Mouse (Mus musculus) gastrocnemius, postnatal 14 days (tissue): Measurements from ENCODE around the gene Tsen2. TPM values are rescaled to one million over a fixed set of nuclear protein-coding genes. Genes with fewer than 3 reads are reported as not detected.

Experiments used
- DNase-seq: peaks from one replicate; pipeline ENCODE4 v3.0.0; 2021; ENCODE audit warnings: mixed read lengths
- intact Hi-C: fragments of 180-260 bp; cut with DNase I; formaldehyde crosslinking; loops from one replicate; pipeline ENCODE4 v1.15.1; 2025; ENCODE audit warnings: low total_unique reads
- total RNA-seq, 2 experiments: library from RNA; stranded (reverse); gene quantifications; 2 replicates each; pipeline ENCODE4 v1.2.3; 2021

Tsen2 gene
- total RNA-seq, 2 experiments from 2014 or later, result 6.0 to 7.4 TPM

DNA sequence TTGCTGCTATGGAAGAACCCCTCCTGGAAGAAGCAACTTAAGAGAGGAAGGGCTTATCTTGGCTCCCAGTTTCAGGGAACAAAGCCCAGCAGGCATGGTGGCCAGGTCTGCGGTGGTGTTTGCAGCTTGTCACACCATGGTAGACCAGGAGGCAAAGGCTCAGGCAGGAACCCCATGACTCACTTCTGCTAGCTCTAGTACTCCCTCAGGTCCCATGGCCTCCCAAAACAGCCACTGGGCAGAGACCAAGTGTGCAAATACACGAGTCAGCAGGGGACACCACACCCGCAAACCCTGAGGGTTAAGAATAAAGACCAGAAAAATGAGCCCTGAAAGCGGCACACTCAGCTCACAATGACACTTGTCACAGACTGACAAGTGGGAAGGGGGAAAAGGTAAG, 8.3 kb upstream of the Tsen2 start:
- DNase-seq, result no peak
- intact Hi-C loops, result loop anchor here (5.0 to 10.0 kb wide), 2 partner anchors 271 to 309 kb away; partner anchors contain the start of gene Gm17482

DNA sequence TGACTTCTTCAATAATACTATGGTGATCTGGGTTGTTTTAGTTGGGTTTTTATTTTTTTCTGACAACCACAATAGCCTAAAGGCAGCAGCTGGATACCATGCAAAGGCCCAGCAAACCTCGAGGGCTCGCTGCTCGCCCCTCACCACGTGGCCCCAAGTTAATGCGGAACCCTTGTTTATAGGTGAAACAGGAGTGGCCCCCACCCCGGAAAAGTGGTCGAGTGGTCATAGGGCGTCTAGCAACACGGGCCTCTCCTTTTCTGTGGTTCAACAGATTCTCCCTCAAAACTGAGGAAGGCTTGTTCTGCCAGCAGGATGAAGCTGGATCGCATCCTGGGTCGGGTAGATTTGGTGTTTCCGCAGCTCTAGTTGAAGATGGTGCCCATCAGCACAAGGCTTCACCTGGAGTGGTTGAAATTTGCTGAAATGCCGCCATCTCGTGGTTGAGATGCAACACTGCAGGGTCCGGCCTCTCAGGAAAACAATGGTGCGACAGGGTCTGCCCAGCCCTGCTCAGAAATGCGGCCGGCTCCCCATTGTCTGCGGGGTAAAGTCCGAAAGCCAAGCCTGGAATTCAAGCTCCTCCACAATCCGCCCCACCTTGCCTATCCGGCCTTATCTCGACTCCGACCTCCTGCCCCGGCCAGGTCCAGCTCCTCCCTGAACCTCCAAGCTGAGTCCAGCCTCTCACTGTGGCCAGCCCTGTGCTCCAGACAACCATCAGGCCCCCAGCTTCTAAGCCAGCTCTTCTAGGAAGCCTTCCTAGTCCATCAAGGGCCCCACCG, 5.6 kb upstream of the Tsen2 start:
- intact Hi-C loops, result loop anchor here (5.0 to 10.0 kb wide), 2 partner anchors 274 to 312 kb away; partner anchors contain the start of gene Gm17482
- peak; percentile 77 for DNase-seq

DNA sequence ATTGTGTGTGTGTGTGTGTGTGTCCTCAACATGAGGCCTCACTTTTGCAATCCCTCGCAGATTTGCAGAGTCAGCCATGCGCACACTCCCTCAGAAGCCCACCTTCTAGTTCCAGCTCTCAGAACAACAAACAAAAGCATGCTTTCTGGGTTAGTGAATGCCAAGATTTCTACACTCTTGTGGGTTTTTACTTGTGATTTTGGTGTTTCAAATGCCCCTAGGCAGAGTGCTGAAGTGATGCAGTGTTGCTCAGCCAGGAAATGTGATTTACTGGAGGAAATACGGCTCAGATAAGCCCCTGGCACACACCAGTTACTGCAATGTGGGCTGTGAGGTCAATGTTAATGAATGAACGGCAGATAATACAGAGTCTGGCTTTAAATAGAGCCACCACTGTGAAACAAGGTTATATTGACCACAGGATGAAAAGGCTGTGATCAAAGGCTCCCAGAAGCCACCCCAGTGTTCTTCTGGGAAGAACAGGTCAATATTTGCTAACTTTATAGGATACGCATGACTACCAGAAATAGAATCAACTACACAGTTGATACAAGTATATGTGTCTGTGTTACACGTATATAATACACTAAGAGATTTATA, 2.7 kb upstream of the Tsen2 start:
- intact Hi-C loops, result no loop called here
- no peak for DNase-seq

DNA sequence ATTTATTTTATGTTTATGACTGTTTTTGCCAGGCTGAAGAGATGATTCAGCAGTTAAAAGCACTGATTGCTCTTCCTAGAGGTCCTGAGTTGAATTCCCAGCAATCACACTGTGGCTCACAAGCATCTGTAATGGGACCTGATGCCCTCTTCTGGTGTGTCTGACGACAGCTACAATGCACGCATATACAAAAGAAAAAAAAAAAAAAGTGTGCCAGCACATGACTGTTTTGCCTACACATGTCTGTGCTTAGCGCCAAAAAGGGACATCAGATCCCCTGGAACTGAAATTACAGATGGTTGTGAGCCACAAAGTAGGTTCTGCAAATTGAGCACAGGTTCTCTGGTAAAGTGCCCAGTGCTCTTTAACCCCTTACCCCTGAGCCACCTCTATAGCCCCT, 2.1 kb upstream of the Tsen2 start:
- intact Hi-C loops, result no loop called here

DNA sequence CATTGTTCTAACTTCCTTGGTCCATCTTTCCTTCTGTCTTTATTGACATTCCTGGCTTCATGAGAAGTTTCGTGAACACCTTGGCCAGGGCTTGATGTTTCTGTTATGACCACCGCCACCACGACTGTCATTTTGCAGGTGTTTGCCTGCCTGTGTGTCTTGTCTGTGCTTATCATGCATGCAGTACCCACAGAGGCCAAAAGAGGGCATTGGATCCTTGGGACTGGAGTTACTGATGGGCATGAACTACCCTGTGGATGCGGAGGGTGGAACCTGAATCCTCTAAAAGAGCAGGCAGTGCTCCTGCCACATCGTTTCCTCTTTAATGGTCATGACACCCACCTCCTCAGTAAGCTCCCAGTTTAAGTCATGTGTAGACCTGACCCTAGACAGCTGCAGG, 1.8 kb downstream of the Tsen2 start:
- peak; percentile 51 for DNase-seq
- intact Hi-C loops, result no loop called here

More for the DNA sequence above, 2.1 kb upstream of the Tsen2 start:
- no peak for DNase-seq

DNA sequence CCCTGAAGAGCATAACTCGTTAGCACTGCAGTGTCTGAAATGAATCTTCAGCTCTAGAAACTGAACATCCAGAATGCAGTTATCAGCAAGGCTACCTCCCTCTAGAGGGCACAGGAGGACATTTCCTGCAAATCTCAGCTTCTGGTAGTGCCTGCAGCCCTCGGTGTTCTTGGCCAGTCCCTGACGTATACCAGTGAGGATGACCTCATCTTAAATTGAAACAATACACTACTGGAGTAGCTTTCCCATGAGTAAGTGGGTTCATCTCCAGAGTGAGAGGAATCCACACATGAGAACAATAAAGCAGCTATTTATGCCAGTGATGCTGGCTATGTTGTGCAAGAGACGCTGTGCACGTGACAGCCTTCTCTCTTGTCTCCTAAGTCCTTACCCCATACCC, 11.0 kb downstream of the Tsen2 start:
- intact Hi-C loops, result no loop called here
- no peak for DNase-seq

DNA sequence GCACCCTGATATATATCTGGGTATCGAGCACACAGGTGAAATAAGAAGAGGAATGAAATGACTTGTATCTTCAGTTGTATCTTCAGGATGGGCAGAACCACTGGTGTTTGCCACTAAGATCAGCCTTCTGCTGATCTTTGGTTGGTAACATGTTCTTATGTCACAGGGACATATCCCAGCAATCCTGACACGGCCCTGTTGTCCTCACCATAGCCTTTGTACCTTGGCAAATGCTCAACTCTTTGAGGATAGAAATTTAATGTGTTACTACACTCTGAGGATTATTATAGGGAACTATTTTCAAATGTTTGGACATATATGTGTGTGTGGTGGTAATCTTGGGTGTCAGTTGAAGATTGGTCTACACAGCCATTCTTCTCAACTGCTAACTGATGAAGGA, 13.7 kb downstream of the Tsen2 start:
- intact Hi-C loops, result no loop called here
- DNase-seq, result no peak

DNA sequence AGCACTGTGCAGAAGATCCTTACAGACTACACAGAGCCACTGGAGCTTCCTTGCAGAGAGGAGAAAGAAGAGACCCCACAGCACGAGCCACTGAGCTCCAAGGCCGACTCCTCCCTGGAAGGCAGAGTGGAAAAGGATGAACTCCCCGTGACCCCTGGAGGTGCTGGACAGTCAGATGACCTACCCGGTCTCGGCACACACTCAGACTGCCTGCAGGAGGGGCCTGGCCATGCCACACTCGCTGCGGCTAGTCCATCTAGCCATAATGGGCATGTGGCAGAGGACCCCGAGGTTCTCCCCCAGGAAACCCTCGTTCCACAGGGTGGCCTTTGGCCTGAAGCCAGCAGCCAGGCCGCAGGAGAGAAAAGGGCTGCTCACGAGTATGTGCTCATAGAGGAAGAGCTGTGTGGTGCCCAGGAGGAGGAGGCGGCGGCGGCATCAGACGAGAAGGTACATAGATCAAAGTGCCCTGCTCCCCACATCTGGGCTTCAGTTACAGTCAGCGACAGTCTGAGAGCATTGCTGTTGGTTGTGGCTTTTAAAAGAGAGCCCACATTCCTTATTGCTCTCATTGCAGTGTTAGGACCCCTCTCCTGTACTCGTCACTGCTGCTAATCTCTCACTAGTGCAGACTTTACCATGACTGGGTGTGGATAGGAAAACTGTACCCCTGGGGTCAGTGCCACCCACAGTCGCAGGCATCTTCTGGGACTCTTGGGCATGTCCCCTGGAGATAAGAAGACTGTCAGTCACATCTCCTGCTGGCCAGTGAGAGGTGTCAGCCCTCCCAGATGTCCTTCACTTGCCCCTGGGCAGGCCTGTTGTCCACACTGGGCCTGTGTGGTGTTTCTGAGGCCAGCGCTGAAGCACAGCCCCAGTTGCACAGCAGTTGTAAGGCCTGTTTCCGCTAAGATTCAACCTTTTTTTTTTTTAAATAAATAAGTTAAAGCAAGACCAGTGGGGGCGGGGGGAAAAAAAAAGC, 15.5 kb downstream of the Tsen2 start:
- intact Hi-C loops, result no loop called here
- no peak for DNase-seq

DNA sequence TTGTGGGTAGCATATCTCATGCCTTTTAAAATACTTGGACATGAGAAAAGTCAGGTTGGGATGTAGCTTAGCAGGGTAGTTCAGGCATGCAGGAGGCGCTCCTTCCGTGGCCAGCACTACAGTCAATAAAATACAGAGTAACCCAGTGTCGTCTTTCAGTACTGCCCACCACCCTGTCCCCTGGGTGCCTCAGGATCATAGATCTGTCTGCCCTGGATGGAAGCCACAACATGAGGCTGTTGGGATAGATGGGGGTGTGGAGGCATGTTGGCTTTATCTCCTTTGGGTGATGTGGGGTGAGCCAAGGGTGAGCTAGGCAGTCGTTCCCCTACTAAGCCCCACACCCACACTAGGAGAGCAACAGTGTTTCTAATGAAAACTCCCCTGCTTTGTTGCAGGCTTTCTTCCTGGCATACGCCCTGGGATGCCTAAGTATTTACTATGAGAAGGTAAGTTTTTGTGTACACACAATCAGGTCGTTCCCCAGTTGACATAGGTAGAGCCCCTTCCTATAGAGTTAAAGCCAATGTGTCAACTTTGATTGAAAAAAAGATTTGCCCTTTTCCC, 21.1 kb downstream of the Tsen2 start:
- DNase-seq, result peak; percentile 42
- intact Hi-C loops, result no loop called here

DNA sequence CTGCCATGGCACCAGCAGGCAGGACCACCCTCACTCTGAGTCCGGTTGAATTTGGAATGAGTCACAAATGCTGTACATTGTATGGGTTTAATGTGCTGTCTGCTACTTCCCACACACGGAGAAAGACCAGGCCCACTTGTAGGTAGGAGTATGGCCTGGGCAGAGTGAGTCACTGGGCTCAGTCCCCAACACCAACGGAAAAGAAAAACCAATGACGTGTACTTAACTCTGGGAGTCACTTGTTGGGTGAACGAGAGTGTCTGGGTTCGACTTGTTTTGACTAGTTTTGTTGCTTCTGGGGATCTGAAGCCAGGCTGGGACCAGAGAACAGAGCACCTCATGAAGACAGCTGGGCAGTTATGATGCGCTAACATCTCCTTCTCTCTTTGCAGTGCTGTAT, 29.7 kb downstream of the Tsen2 start:
- intact Hi-C loops, result no loop called here
- DNase-seq, result no peak

DNA sequence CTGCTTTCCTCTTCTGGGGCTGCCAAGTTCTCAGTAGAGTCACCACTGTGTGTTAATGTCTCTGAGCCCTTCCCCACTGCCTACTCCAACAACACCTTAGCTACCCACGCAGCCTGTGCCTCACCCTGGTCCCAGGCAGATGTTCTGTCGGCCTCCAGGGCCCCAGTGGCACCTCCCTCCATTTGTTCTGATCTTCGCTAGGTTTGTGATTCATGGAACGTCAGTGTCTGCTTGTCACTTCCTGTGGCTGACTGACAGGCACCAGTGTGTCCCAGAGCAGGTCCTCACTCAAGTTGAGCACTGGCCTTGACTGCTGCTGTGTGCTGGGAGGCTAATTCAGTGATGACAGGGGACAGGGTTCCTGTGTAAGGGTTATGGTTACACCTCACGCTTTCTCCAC, 32.9 kb downstream of the Tsen2 start:
- no peak for DNase-seq
- intact Hi-C loops, result no loop called here

DNA sequence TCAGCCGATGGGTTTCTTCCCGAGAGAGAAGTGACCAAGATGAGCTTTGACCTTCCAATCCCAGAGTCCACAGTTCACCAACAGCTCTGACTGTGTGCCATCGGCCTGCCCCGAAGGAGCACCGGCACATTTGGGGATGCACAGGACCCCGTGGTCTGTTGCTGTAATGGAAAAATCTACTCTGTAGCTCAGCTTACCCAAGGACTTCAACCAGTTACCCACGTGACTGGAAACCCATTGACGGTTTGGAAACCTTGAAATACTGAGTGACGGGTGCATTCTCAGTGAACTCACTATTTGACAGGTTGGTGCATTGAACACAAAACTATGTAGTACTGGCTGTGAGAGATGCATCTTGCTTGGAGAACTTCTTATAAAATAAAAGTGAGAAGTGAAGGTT, 33.5 kb downstream of the Tsen2 start:
- DNase-seq, result no peak
- intact Hi-C loops, result no loop called here

DNA sequence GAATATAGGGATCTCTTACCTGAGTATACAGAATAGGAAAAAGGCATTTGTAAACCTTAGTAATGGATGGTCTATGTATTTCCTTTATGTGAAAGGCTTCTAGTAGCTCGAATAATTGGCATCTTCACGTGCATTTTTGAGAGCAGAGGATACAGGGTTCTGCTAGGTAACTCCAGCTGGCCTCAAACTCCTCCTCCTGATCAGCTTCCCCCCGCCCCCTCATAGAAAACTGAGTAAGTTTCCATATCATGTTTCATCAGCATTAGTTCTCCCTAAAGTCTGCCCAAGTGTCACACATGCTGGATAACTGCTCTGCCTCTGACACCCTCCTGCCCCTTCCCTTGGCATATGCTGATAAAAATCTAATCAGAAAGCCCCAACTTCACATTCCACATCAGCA, 36.3 kb downstream of the Tsen2 start:
- intact Hi-C loops, result no loop called here
- no peak for DNase-seq

DNA sequence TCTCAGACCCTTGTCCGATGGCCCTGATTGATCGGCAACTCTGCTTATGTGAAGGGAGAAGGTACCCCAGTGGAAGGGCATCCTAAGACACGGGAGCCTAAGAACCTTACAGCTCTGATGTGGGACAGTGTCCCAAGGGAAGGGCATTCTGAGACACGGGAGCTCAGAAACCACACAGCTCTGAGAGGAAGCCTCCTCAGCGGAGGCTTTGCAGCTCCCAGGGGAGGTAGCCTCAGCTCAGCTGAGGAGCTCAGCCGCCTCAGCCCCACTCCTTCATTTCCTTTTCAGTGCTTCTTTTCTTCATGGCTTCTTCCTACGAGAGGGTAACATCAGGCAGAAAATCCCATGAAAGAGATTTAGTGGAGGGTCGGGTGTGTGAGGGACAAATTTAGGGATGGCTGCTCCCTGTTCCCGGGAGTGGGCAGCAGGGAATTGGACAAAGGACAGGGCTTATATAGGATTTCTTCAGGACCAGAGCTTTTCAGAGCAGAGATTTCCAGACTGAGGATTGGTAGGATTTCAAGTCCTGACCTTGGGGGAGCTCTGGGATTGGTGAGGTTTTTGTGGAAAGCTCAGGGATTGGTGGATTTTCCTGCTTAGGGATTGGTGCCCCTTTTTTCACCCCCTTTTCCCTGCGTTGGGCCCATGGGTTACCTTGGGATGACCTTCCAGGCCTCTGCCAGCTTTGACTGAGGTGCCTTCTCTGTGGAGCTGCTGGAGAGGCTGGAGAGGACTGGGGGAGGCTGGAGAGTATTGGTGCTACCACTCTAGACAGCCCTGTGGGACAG, 38.1 kb downstream of the Tsen2 start:
- no peak for DNase-seq
- intact Hi-C loops, result no loop called here

DNA sequence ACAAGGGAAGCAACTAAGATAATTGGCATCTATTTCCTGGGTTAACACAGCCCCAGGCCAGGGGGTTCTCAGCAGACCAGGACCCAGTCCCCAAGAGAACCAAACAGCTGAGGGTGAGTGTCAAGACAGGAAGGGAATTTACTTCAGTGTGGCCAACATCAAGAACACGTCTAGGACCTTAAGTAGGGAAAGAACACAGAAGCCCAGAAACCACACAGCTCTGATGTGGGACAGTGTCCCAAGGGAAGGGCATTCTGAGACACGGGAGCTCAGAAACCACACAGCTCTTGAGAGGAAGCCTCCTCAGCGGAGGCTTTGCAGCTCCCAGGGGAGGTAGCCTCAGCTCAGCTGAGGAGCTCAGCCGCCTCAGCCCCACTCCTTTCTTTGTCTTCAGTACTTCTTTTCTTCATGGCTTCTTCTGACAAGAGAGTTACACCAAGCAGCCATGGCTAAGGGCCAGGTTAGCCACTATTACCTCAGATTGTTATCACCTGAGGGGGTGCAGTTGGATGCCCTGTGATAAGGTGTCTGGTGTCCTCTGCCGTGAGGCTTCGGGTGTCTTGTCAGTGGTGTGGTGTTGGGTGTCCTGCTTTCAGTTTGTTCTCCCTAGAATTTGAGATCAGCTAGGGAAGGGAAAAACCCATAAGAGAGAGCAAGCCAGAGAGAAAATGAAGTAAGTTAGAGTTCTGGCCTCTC, 39.1 kb downstream of the Tsen2 start:
- no peak for DNase-seq
- intact Hi-C loops, result no loop called here

DNA sequence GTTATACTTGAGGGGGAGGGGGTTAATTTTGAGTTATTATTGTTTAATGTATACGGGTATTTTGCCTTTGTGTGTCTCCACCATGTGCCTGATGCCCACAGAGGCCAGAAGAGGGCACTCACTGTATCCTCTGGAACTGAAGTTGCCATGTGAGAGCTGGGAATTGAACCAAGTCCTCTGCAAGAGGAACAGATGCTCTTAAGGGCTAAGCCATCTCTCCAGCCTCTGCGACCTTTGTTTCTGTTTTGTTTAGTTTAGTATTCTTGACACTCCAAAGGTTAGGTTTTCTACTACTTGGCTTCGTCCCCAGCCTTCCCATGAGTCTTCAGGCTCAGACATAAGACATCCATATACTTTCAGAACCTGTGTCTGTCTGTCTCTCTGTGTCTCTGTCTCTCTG, 39.7 kb downstream of the Tsen2 start:
- no peak for DNase-seq

DNA sequence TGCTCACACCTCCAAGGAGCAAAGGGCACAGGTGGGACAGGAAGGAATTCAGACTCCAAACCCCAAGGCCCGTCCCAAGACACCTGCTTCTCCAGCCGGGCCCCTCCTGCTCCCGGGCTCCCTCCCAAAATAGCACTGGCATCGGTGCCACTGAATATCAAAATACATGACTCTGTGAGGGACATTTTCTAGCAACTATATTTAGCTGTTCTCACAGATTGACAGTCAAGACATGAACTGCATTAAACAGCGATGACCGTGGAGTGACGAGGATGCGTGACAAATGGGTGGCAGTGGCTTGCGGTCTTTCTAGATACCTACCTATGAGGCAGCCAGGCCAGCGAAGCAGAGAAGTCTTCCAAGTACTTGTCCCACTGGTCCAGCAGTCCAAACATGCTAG, 41.9 kb downstream of the Tsen2 start:
- intact Hi-C loops, result no loop called here
- DNase-seq, result peak; percentile 52

More for the DNA sequence above, 39.7 kb downstream of the Tsen2 start:
- intact Hi-C loops, result no loop called here

DNA sequence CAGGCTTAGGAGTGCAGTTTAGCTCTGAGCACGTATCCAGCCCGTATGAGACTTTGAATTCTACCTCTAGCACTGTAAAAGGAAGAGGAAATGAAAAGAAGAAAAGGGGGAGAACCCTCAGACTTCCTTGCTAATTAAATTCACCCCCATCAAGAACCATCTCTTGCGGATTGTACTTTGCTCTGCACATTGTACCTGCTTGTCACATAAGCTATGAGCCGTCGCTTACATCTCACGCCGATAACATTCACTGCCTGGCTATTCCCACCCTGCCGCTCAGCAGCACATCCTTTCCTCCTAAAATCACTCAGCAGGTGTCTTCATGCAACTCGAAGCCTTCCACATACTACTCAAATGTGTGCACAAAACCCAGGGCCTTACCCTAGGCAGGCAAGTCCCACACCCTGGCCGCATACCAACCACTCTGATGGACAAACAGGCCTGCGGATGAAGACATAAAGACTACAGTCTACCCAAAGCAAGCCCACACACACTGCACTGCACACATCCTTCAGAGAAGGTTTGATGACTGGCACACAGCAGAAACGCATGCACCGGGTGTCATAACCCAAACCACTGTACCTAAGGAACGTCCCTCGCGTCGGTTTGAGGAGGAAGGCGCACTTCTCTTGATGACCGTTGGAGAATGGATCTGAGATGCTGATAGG, 47.4 kb downstream of the Tsen2 start:
- intact Hi-C loops, result no loop called here
- no peak for DNase-seq
